Mouse (Mus musculus) leukemia stem cell, adult 10-12 weeks (primary cell): ENCODE data around the gene Tmem238. TPM values are rescaled to one million over a fixed set of nuclear protein-coding genes. Genes with fewer than 3 reads are reported as not detected.

ENCODE experiments used
- polyA plus RNA-seq: library from polyadenylated mRNA; stranded (reverse); fragments of >175 nt; gene quantifications from 2 replicates; pipeline ENCODE4 v1.2.3, GENCODE M21; 2012; ENCODE audit warnings: low replicate concordance

Gene Tmem238
- polyA plus RNA-seq: 141 and 302 TPM in 2 replicates

DNA sequence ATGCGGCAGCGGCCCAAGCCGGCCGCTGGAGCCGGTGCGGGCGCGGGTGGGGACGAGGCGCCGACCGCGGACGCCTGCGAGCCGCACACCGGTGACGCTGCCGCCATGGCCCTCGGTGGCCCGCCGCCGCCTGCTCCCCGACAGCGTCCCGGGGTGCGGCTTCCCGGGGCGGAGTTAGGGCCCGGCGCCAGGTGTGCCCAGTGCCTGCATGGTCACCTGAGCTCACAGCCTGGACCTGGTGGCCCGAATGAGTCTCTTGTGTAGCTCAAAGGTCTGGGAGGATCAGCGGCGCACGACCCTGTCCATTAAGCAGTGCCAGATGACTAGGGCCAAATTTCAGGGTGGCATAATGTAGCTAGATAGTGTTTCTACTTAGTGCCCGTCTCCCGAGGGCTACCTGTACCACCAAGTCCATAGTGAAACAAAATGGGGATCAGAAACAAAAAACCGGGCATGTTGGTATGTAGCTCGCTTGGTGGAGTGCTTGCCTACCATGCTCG lies at the start of gene Tmem238:
TSS of gene Tmem238 (minus strand) at position 221 of the 500 bp plus-strand sequence.

GRCm38 (mm10) chr7:4812303-4813104 lies 23.0 kb upstream of the Tmem238 start, which contains the start of gene Ube2s:
Gene Ube2s, minus strand, starts transcription at chr7:4812590.

DNA sequence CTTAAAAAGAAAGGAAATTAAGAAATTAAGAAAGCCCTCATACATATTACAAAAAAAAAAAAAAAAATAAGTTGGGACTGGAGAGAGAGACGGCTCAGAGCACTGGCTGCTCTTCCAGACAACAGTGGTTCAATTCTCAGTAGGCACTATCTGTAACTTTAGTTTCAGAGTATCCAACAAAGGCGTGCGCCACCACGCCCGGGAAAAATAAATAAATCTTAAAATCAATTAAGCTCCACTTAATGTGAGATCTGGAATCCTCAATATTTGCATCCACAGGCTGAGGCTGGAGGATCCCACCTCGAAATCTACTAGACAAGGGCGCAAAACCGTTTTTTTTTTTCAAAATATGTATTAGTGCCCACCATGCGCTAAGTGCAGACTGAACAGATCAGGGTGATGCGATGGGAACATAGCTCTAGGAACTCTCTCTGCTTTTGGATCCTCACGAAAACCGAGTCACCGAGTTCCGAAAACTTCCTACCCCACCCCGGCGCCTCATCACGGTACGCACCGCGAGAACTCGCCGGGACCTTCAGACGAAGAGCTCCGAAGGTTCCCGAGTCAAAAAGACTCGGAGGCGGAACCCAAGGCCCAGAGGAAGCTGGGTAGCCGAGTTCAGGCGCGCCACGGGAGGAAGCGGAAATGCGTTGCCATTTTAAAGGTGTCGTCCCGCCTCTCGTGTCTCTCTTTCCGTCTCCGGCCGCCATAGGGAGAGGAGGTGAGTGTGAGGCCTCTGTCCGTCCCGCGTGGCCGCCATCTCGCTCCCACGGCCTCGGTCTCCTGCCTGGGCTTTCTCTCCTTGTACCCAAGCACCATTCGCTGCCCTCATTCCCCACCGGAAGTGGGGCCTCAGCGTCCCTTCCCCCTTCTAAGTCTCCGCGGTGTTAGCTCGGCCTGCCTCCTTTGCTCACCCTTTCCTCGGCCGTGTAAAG lies 3.1 kb upstream of the Tmem238 start, which contains the start of gene Rpl28:
TSS of gene Rpl28 (plus strand) at position 597 of the 935 bp plus-strand sequence.

DNA sequence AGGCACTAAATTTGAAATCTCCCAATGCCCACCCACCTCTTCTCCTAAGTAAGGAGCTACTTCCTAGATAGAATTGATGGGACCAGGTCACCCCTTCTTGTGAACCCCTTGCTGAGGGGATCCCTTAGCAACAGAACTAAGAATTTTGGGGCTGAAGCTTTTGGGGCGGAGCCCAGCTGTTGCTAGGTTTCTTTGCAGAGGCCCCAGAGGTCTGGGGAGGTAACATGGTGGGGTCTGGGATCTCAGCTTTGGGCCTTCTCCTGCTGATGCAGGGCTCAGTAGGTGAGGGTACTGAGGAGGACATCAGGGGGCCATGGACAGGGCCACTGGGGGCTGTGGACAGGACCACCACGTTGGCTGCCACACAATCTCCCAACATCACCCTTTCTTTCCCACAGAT lies 6.7 kb downstream of the Tmem238 start, which contains the start of the genes Il11 and Tmem190:
TSS of gene Il11 (minus strand) at position 101 of the 400 bp plus-strand sequence.
TSS of gene Tmem190 (plus strand) at position 179 of the 400 bp plus-strand sequence.

GRCm38 (mm10) chr7:4771202-4771601 lies 18.3 kb downstream of the Tmem238 start, which contains the start of gene Fam71e2:
Gene Fam71e2, minus strand, starts transcription at chr7:4771302.

GRCm38 (mm10) chr7:4752821-4753570 lies 36.5 kb downstream of the Tmem238 start, which contains the start of gene Cox6b2:
Gene Cox6b2, minus strand, starts transcription at chr7:4753094.

GRCm38 (mm10) chr7:4739544-4740275 lies 49.7 kb downstream of the Tmem238 start, which contains the start of gene Kmt5c:
Gene Kmt5c, plus strand, starts transcription at chr7:4740115.

Other genes with a start within 250 kb of the Tmem238 start
- gene Syt5, start 242.1 kb downstream of the Tmem238 start, polyA plus RNA-seq: 0.13 and 0.16 TPM in 2 replicates
- not detected in 2 replicates for gene Ptprh, start 185.6 kb downstream of the Tmem238 start, polyA plus RNA-seq
- gene Tmem86b, start 158.2 kb downstream of the Tmem238 start, polyA plus RNA-seq: 5.7 and 12.8 TPM in 2 replicates
- gene Ppp6r1, start 130.6 kb downstream of the Tmem238 start, polyA plus RNA-seq: 230 and 262 TPM in 2 replicates
- 171 and 194 TPM in 2 replicates for gene Hspbp1, start 104.6 kb downstream of the Tmem238 start, polyA plus RNA-seq
- gene Brsk1, start 99.1 kb downstream of the Tmem238 start, polyA plus RNA-seq: 0.20 TPM in 2 replicates
- 0.17 TPM in 1 of 2 replicates, not detected in the other for gene Tmem150b, start 64.4 kb downstream of the Tmem238 start, polyA plus RNA-seq
- 564 and 1,345 TPM in 2 replicates for gene Kmt5c, start 49.5 kb downstream of the Tmem238 start, polyA plus RNA-seq
- 70.9 and 249 TPM in 2 replicates for gene Cox6b2, start 36.6 kb downstream of the Tmem238 start, polyA plus RNA-seq
- gene Fam71e2, start 18.4 kb downstream of the Tmem238 start, polyA plus RNA-seq: not detected in 2 replicates
- 0.17 and 0.43 TPM in 2 replicates for gene Il11, start 6.8 kb downstream of the Tmem238 start, polyA plus RNA-seq
- not detected in 2 replicates for gene Tmem190, start 6.7 kb downstream of the Tmem238 start, polyA plus RNA-seq
- 2,040 and 3,887 TPM in 2 replicates for gene Rpl28, start 3.2 kb upstream of the Tmem238 start, polyA plus RNA-seq
- gene Ube2s, start 22.9 kb upstream of the Tmem238 start, polyA plus RNA-seq: 297 and 1,174 TPM in 2 replicates
- 0.09 TPM in 1 of 2 replicates, not detected in the other for gene Shisa7, start 55.0 kb upstream of the Tmem238 start, polyA plus RNA-seq
- gene Isoc2b, start 80.6 kb upstream of the Tmem238 start, polyA plus RNA-seq: 0.36 and 0.54 TPM in 2 replicates
- gene Isoc2a, start 87.5 kb upstream of the Tmem238 start, polyA plus RNA-seq: 2.1 and 10.8 TPM in 2 replicates
- 0.27 TPM in 1 of 2 replicates, not detected in the other for gene Gm36210, start 116.9 kb upstream of the Tmem238 start, polyA plus RNA-seq
- 71.6 and 77.8 TPM in 2 replicates for gene Zfp628, start 125.6 kb upstream of the Tmem238 start, polyA plus RNA-seq
- 2.4 and 2.5 TPM in 2 replicates for gene Nat14, start 132.4 kb upstream of the Tmem238 start, polyA plus RNA-seq
- 0.38 and 0.55 TPM in 2 replicates for gene Ssc5d, start 136.1 kb upstream of the Tmem238 start, polyA plus RNA-seq
- gene Sbk2, start 174.8 kb upstream of the Tmem238 start, polyA plus RNA-seq: 0.20 and 0.42 TPM in 2 replicates
- not detected in 2 replicates for gene Sbk3, start 181.5 kb upstream of the Tmem238 start, polyA plus RNA-seq
- 12.4 and 20.9 TPM in 2 replicates for gene Zfp579, start 206.5 kb upstream of the Tmem238 start, polyA plus RNA-seq
- 84.6 and 112 TPM in 2 replicates for gene Zfp524, start 224.8 kb upstream of the Tmem238 start, polyA plus RNA-seq
- 21.6 and 58.9 TPM in 2 replicates for gene Fiz1, start 225.0 kb upstream of the Tmem238 start, polyA plus RNA-seq
- 33.3 TPM in 1 of 2 replicates, not detected in the other for gene Gm44973, start 225.8 kb upstream of the Tmem238 start, polyA plus RNA-seq
- gene Zfp865, start 230.7 kb upstream of the Tmem238 start, polyA plus RNA-seq: 98.5 and 146 TPM in 2 replicates
- 0.44 and 1.1 TPM in 2 replicates for gene Ccdc106, start 230.9 kb upstream of the Tmem238 start, polyA plus RNA-seq
- gene 4632433K11Rik, start 244.5 kb upstream of the Tmem238 start, polyA plus RNA-seq: not detected in 2 replicates
- gene Zfp784, start 248.8 kb upstream of the Tmem238 start, polyA plus RNA-seq: 2.2 and 2.8 TPM in 2 replicates